Mouse (Mus musculus): ENCODE data around the gene Cfd.

Gene Cfd

DNA sequence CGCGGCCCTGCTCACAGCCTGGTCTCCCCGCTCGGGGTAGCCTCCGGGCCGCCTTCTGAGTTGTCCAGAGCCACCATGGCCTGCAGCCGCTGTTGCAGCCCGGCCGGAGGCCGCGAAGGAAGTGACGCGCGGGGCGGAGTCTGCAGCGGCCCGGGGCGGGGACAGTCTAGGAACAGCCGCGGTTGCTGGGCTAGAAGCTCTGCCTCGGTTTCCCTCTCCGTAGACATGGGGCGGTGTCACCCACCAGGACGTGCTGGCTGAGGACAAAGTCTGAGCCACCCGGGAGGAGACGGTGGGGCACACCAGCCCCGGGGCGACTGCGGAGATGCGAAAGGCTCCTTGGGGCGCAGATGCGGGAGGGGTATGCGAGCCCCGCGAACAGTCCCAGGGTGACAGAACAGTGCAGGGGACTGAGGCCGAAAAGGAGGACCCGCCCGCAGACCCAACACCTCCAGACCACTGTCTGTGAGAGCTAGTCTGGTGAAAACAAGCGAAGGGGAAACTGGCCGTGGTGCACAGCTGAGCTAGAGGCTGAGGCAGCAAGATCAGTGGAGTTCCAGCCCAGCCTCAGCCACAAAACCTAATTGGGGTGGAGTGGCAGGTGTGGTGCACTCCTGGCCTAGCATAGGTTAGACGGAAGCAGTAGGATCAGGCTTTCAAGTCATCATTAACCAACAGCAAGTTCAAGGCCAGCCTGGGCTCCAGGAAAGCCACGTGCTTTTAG is 26.3 kb downstream of the Cfd start, which contains the start of gene Kiss1r:
Gene Kiss1r (plus strand): TSS at position 164 of the 724 bp plus-strand sequence.
- peak; percentile 89 to 96 for DNase-seq (ENCODE audit: inconsistent age in 2 of 2, low spot score in 1 of 2)

DNA sequence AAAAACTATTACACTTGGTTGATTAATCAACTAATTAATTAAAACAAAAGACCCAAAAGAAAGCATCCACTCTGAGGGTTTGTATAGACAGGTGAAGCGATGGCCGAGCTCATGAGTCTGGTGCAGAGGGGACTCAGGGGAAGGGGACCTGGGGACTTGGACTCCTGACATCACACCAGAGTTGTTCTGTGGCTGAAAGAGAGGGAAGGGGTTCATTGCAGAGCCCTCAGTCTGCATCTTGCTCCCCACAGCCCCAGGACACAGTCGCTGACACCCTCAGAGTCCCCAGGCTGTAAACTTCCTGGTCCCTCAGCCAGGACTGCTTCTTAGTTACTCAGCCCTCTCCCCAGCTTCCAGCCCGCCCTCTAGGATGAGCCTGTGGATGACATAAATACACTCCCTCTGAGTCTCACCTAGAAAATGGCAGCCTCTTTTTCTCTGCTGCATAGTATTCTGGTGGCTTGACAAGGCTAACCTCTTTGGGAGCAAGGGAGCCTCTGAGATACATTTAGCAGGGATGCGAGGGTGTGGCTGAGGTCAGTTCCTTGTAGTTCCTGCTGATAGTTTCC is 27.0 kb downstream of the Cfd start:
- DNase-seq (ENCODE audit: inconsistent age in 2 of 2, low spot score in 1 of 2): no peak

DNA sequence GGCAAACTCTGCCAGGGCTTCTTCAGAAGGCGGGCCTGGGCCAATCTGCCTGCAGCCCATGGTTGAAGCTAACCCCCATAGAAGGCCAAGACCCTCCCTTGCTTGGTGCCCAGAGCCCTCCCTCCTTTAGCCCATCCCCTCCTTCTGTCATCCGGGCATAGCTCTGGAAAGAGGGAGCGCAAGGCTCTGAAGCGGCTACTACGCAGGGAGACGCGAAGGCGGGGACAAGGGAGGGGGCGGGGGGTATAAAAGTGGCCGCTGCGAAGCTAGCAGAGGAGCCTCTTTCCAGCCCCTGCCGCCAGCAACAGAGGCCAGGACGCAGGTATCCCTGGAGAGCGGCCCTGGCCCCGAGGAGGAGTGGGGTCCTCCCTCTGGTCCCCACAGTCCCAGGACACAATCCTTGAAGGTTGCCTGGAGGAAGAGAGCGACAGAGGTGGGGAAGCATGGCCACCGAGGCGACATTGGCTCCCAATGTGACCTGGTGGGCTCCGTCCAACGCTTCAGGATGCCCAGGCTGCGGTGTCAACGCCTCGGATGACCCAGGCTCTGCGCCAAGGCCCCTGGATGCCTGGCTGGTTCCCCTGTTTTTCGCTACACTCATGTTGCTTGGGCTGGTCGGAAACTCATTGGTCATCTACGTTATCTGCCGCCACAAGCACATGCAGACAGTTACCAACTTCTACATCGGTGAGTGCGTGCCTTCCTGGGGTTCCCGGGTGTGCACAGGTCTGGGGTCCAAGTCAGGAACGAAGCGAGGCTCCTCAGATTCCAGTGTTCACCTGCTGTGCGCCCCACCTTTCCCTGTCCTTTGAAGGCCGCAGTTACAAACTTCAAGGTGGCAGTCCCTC is 27.8 kb downstream of the Cfd start:
- DNase-seq (ENCODE audit: inconsistent age in 2 of 2, low spot score in 1 of 2): no peak

DNA sequence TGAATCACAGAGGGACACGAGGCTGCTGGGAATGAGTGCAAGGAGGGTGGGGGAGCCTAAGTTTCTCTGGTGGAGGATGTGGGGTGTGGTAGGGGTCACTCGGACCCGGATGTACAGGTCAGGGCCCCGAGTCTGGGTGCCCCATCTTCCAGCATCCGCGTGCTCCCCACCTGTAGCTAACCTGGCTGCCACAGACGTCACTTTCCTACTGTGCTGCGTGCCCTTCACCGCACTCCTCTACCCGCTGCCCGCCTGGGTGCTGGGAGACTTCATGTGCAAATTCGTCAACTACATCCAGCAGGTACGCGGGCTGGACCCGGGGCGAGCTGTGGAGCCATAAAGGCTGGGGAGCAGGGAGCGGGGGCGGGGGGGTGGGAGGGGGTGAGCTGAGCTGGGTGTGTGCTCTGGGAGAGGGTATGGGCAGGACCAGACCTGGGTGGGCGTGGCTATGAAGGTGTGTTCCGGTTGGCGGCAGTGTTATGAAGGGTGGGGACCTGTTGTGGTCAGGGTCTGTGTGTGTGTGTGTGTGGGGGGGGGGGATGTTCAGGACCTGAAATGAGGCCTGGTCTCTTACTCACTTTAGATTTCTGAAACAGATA is 28.7 kb downstream of the Cfd start:
- no peak for DNase-seq (ENCODE audit: inconsistent age in 2 of 2, low spot score in 1 of 2)

DNA sequence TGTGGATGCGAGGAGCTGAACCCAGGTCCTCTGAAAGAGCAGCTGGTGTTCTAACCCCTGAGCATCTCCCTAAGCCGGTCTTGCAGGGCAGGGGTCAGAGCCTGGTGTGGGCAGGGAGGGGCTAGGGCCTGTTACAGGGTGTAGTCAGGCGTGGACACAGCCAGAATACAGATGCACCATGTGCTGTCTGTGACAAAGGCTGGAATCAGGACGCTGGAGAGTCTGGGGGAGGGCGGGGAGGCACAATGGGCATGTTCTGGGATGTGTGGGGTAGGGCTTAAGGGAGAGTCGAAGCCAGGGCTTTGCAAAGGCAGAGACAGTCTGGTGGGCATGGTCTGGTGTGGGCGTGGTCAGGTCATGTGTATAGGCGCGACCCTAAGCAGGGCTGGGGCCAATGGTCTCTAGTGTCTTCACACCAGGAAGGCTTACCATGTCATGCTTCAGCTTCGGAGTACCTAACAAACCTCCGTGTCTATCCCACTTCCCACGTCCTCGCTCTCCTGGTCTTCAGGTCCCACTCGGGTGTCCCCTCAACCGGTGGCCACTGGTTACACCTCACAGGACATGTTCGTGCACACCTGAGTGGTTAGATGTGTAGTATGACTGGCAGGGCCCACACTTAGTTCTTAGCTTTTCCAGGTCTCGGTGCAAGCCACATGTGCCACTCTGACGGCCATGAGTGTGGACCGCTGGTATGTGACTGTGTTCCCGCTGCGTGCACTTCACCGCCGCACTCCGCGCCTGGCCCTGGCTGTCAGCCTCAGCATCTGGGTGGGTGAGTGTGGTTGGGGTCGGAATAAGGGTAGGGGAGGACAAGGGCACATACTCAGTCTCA is 29.6 kb downstream of the Cfd start:
- no peak for DNase-seq (ENCODE audit: inconsistent age in 2 of 2, low spot score in 1 of 2)

DNA sequence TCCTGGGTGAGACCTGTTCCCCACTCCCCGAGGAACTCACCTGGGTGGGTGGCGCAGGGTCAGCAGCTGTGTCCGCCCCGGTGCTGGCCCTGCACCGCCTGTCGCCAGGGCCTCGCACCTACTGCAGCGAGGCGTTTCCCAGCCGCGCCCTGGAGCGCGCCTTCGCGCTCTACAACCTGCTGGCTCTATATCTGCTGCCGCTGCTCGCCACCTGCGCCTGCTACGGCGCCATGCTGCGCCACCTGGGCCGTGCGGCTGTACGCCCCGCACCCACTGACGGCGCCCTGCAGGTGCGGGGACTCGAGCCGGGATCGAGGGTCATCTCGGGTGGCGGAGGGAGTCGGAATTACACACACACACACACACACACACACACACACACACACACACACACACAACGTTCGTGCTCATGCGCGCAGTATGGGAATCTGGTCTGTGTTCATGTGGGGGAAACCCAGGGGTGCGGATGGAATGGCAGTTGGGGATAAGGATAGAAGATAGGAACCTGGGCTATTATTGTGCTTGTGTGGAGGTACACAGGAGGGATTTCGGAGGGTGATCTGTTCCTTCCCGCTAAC is 30.4 kb downstream of the Cfd start, which contains the start of gene R3hdm4:
Gene R3hdm4 (minus strand): TSS at position 251 of the 578 bp plus-strand sequence.
- DNase-seq (ENCODE audit: inconsistent age in 2 of 2, low spot score in 1 of 2): no peak

DNA sequence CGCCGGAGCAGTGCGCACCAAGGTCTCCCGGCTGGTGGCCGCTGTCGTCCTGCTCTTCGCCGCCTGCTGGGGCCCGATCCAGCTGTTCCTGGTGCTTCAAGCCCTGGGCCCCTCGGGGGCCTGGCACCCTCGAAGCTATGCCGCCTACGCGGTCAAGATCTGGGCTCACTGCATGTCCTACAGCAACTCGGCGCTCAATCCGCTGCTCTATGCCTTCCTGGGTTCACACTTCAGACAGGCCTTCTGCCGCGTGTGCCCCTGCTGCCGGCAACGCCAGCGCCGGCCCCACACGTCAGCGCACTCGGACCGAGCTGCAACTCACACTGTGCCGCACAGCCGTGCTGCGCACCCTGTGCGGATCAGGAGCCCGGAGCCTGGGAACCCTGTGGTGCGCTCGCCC is 30.9 kb downstream of the Cfd start:
- peak in 1 of 2 experiments; percentile 49 for DNase-seq (ENCODE audit: inconsistent age in 2 of 2, low spot score in 1 of 2)

DNA sequence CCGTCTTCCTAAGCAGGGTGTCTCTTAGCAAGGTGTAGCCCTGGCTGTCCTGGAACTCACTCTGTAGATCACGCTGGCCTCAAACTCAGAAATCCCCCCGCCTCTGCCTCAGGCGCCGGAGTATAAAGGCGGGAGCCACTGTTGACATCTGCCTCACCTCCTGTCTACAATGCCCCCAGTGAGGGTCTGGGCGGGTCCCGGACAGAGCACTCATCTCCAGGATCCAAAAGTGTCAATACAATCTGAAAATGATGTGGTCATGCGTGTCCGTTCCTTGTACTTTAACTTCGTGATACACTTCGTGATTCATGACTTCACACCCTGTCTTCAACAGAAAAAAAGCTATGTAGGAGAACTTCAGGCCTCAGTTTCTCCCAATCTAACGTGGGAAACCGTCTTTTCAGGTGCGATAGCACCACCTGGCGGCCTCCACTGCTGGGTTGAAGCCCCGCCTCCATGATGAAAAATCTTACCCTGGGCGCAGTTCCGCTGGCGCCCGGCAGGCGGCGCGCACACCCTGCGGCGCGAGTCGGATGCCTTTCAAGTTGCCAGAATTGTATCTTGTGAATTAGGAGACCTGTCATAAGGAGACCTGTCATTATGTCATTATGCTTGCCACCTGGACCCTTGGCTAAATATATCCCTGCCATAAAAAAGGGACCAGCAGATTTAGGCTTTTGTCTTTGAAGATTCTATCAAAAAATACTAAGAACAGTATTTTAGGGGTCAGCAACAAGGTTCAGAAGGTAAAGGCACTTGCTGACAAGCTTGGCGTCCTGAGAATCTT is 34.5 kb downstream of the Cfd start:
- DNase-seq (ENCODE audit: inconsistent age in 2 of 2, low spot score in 1 of 2): peak; percentile 92 to 98

DNA sequence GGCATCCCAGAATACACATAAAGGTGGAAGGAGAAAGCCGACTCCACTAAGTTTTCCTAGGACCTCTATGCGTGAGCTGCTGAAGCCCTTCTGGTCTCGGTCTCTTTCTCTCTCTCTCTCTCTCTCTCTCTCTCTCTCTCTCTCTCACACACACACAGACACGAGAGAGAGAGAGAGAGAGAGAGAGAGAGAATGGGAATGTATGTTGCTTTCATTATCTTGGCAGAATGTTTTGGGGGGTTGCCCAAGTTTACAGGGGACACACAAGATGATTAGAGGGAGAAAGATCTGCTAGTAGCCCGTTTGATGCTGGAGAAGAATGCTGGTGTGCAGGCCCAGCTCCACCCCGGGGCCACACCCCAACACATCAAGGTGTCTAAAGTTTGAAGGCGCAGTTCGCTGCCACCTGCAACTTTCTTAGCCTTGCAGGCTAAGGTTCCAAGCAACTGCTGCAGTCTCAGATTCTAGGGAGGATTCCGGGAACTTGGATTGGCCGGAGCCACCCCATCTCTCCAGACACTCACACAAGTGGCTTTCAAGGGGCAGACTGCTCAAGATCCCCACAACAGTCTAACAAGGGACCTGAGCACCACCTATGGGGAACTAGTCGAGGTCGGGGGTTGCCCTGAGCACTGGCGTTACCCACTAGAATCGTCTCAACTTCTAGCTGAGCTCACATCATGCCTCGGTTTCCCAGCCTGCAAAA is 35.3 kb downstream of the Cfd start:
- DNase-seq (ENCODE audit: inconsistent age in 2 of 2, low spot score in 1 of 2): no peak

DNA sequence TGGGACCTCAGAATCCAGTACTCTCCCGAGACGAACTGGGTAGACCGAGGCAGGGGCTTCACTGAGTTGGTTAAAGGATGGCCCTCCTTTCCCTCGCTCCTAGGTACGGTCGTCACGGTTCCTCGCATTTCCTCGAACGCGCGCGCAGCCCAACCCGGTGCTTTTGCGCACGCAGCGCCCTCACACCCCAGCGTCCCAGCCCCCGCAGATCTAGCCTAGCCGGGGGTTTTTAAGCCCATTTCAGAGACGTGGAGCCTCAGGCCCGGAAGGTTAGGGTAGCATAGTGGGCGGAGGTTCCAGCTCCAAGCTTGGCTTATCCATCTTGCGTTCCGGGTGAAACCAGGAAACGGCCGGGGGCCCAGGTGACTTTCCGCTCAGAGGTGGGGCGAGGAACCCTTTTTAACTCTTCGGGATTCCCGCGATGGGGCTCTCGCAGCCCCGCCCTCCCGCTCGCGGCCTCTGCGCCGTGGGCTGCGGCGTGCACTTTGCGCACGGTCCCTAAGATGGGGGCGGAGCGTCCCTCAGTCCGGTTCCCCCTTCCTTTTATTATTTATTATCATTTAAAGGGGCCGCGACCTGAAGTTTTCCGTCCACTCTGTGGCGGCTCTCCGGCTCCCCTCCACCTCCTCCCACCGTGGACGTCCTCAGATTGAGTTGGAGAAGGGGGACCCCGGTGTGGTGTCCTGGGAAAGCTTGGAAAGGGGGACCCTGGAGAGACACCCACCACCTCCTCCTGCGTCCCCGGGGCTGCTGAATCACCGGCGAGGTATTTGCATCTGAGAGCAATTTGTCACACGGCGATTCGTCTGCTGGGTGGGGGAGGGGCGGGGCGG is 36.1 kb downstream of the Cfd start, which contains the start of gene Arid3a:
Gene Arid3a (plus strand): TSS at position 553 of the 833 bp plus-strand sequence.
- DNase-seq (ENCODE audit: inconsistent age in 2 of 2, low spot score in 1 of 2): peak; percentile 91 to 97

DNA sequence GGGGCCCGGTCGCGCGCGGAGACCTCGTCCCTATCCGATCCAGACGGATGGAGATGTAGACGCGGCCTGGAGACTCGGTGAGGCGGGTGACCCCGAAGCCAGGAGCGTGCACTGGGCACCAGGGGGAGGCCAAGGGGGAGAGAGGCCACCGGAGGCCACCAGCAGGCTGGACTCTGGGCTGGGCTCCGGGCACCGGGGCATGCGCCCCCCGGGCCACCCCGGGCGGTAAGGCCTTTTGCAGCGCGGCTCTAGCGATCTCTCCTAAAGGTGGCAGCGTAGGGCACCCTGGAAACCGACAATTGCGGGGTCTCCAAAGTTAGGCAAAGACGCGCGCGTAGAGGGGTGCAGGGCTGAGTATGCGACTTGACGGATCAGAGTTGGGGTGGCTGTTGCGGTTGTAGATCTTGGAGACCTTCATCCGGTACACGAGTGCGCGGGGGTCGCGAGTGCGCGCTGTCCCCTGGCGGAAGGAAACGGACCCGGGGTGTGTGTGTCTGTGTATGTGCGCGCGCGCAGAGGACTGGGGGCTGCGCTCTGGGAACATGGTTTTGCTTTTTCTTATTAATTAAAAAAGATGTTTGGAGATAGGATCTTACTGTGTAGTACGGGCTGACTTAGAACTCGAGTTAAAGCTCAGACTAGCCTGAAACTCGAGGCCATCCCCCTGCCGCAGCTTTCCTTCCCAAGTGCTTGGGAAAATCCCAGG is 36.8 kb downstream of the Cfd start:
- DNase-seq (ENCODE audit: inconsistent age in 2 of 2, low spot score in 1 of 2): peak in 1 of 2 experiments; percentile 89

DNA sequence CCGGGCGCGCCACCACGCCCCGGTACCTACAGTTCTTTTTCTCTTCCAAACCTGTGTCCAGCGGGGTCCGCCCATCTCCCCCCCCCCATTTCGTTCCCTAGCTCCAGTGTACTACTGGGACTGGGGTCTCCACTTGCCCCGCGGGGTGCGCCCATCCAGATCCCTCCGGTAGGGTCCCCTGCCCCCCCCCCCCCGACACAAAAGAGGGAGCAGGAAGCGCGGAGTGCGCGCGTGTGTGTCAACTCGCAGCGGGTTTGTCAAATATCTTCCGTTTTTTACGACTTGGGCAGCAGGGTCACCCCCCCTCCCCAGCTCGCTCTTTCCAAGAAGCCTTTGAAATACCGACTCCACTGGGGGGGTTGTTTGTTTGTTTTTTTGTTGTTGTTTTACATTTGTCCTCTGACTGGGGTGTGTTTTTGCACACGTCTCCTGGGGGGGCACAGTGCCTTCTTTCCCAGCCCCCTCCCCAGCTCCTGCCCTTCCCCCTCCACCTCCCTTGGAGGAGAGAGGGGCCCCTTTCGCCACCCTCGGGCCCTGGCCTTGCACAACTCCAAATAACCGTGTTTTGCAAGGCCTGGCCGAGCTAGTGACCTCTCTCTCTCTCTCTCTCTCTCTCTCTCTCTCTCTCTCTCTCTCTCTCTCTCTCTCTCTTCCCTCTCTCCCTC is 37.5 kb downstream of the Cfd start:
- DNase-seq (ENCODE audit: inconsistent age in 2 of 2, low spot score in 1 of 2): peak in 1 of 2 experiments; percentile 90

DNA sequence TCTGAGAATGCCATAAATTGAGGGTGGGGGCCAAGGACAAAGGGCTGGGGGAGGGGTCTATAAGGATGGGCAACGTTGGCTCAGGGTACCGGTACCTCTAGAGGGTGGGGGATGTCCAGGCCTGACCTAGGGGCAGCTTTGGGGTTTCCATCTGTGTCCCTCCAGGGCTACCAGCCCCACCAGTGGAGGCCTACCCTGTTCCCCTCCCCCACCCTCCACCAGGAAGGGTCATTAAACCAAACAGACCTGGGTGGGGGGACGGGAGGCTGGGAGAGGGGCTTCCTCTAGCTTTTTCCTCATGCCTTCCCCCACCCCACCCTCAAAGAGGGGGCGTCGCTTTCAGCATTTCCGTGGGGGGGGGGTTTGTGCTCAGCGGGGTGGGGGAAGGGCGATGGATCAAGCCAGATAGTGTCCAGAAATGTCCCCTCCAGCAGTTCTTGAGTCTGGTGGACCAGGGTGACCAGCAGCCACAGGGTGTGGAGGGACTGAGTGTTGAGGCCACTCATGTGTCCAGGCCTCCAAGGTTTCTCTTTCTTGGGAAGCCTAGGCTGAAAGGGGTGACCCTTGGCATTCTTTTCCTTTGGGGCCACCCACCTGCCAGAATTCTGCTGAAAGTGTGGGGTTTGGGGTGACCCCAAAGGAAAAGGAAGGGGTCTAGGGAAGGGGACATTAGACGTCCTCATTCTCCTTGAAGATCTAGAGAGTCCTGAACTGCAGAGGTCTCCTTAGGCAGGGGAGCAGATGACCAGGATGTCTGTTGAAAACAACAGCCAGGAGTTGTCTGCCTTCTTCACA is 38.5 kb downstream of the Cfd start:
- peak in 1 of 2 experiments; percentile 56 for DNase-seq (ENCODE audit: inconsistent age in 2 of 2, low spot score in 1 of 2)

DNA sequence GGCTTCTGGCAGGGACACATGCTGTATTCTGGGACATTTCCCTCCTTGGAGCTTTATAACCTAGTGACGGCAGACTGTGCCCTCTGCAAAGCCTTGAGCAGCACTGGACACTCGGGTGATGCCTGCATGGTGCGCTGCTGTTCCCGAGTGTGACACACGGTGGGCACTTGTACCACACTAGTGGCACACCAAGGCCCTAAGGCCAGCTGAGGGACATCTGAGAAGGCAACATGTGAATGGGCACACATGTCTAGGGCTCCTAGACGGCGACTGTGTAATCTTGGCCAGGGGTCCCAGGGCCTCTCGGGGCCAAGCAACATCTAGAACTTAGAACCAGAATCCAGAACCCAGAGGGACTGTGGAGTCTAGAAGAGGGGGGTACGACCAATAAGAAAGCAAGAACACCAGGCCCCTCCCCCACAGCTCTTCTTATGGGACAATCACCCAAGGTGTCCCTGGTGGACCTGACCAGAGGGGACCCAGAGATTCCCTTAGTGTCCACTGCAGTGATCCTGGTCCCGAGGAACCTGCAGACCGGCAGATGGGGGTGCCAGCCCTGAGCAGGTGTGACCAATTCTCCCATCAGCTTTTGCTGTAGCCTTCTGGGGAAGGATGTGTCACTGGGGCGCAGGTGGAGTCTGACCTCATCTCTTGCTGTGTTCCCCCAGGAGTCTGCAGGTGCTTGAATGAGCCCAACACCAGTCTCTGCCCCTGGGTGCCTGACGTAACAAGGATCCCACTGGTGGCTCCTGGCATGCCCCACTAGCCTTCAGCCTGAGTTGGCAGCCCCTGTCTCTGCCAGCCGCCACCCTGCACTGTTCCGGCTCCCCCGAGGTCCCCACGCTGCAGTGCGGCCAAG is 39.5 kb downstream of the Cfd start:
- DNase-seq (ENCODE audit: inconsistent age in 2 of 2, low spot score in 1 of 2): no peak

DNA sequence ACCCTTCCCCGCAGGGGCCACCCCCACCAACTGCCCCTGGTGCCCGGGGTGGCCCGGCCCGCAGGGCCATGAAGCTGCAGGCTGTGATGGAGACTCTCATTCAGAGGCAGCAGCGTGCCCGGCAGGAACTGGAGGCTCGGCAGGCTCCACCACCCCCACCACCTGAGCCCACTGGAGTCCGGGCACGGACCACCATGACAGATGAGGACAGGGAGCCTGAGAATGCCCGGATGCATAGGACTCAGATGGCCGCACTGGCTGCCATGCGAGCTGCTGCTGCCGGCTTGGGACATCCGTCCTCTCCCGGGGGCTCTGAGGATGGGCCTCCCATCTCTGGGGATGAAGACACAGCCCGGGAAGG is 40.2 kb downstream of the Cfd start:
- no peak for DNase-seq (ENCODE audit: inconsistent age in 2 of 2, low spot score in 1 of 2)
